Mouse (Mus musculus) hematopoietic stem cell, adult 5-6 weeks (primary cell): ENCODE data around the gene St8sia2. TPM values are rescaled to one million over a fixed set of nuclear protein-coding genes. Genes with fewer than 3 reads are reported as not detected.

Source experiments
- ATAC-seq, 2 experiments: fragments of 125-278 bp in 1 of 2; replicated peaks in 1 of 2; 2 replicates each; pipeline ENCODE4 v1.8.0; 2016 to 2017; ENCODE audit warnings: inconsistent platforms in 2 of 2, mild to moderate bottlenecking in 2 of 2, moderate number of reproducible peaks in 2 of 2, low read depth in 1 of 2, moderate TSS enrichment in 1 of 2; ENCODE audit not compliant: low FRiP score in 2 of 2, poor library complexity in 2 of 2, severe bottlenecking in 2 of 2, insufficient read depth in 1 of 2, low TSS enrichment in 1 of 2
- total RNA-seq: library from RNA; stranded (forward); fragments of 172-1452, 232-1000 nt; gene quantifications from 2 replicates; pipeline ENCODE4 v1.2.3, GENCODE M21; 2017

The St8sia2 gene
- total RNA-seq, 1 experiment from 2014 or later: 1.9 TPM

DNA sequence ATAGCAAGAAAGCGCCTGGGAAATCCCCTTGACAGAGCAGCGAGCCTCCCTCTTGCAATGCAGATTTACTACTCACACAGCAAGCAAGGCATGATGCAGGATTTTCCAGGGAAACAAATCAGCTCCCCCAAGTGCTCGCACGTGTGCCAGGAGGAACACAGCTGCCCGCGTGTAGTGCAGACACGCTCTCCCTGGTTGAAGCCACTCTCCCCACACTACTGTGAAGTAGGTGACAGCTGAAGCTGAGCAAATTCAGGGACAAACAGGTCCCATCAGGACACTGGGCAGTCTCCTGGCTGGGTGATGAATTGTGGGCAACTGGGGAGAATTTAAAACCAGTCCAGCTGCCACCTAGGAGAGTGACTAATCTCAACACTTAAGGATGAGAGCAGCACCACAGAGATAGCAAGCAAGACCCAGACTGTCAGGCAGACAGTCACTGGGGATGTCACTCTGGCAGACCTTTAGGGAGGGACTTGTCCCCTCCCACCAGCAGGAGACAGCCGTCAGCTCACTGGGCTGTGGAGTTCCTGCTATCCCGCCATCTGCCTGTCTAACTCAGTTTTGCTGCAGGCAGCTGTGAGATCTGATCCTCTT is 6.6 kb downstream of the St8sia2 start:
- no peak for ATAC-seq

DNA sequence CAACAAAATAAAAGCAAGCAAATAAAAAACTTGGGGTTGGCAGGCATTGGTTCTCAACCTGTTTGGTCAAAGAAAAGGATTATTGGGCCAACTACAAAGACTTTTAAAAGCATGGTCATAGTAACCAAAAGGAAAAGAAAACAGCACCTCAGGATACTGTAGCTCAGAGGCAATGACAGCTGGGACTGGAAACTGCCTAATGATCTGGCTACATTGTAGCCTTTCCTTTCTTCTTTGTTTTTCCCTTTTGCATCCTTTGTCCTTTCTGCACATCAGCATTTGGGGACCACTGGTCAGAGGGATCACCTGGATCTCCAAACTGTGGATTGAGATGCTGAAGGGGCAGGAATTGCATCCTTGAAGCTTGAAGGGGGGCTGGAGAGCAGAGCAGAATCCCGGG is 7.1 kb downstream of the St8sia2 start:
- no peak for ATAC-seq

DNA sequence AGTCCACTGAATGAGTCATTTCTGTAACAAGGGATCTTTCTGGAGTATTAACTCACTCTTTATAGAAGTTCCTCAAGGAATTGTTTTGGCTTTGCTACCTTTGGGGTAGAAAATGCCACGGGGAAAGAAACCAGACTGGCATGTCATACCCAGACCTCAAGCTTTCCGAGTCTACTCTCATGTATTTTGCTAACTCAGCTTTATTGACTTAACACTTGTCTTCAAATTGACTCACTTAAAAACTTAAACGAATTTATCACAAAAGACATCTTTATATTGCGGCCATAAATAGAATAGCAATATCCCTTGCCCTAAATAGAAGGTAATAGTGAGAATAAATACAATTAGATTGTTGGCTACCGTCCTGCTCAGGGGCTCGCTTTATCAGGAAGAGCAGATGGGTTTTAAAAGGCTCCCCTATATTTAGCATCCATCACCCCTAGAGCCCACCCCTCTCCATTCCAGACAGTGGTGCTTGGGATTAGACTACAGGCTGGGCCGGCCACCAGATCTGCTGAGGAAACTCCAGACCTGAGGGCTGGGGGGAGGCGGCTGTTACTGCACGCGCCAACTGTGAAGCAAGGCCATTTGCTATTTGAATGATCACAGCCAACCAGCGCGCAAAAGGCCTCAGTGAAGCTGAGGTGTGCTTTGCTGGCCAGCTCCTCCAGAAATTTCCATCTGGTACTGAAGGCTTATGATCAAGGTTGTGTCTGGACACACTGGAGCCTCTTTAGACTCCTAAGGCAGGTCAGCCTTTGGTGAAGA is 12.6 kb downstream of the St8sia2 start:
- ATAC-seq: no peak

GRCm38 (mm10) chr7:73989366-73989765 is 24.1 kb downstream of the St8sia2 start:
- no peak for ATAC-seq

GRCm38 (mm10) chr7:73972157-73972556 is 41.3 kb downstream of the St8sia2 start:
- ATAC-seq: peak; percentile 95 to 98

DNA sequence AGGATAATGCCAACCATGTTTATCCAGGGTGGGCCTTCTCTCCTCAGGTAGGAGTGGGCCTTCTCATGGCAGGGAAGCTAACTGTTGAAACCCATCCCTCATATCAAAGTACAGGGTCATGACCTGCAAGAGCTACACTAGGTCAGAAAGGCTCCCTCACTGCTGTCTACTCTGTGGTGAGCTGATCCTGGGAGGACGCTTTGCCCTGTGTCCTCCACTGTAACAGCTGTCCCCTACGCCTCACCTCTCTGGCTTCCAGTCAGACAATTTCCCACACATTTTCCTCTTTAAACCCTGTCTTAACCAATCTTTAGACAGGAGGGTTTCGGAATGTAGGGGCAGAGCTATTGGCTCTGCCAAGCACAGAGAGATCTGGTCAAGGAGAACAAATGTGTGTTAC is 48.3 kb downstream of the St8sia2 start:
- ATAC-seq: no peak

DNA sequence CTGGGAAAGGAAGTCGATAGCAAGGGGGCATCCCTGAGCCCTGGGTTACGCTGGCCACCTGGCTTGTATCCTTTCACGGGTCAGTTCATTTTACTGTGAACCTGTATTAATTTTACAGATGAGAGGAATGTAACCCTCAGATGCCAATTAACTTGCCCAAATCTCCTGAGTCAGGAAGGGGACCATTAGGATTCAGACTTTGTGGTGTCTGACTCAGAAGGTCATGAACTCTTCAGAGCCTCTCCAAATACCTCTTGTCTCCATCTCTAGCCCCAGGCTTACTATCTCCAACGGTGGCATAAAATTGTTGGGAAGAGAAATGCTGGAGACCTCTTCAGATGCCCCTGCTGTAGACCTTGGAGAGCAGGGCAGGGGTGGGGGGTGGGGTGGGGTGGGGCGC is 51.1 kb downstream of the St8sia2 start:
- no peak for ATAC-seq

- no peak for ATAC-seq
These were observed 59.0 kb downstream of the St8sia2 start for GRCm38 (mm10) chr7:73954441-73954840.

DNA sequence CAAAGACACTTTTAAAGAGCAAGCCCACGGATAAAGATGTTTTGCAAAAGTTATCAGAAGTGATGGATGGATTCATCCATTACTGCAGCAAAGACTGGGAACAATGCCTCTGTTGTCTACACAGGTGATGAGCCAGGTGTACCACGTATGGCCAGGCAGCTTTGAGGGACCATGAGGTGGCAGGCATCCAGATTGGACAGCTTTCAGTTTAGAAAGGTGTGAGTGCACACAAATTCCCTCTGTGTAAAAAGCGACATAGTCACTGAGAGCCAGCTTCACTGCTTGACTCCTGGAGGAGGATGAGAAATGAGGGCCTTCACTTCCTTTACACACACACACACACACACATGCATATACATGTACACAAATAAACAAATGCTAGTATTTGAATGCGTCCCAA is 60.4 kb downstream of the St8sia2 start:
- no peak for ATAC-seq

DNA sequence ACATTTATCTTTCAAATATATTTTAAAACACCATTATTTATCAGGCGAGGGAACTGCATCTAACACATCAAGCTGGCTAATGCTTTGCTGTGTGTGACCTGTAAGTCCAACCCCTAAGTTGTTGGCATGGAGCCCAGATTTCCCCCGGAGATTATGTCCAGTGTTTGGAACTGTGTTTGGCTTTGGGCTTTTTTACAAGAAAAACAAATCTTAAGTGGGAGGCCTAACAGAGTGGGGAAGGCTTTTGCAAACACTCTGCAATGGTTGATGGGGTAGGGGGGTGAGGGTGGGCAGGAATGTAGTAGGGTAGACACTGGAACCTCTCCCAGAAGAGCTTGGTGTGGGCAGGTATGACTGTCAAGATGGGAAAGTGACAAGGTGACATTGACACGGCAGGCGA is 71.8 kb downstream of the St8sia2 start:
- no peak for ATAC-seq

DNA sequence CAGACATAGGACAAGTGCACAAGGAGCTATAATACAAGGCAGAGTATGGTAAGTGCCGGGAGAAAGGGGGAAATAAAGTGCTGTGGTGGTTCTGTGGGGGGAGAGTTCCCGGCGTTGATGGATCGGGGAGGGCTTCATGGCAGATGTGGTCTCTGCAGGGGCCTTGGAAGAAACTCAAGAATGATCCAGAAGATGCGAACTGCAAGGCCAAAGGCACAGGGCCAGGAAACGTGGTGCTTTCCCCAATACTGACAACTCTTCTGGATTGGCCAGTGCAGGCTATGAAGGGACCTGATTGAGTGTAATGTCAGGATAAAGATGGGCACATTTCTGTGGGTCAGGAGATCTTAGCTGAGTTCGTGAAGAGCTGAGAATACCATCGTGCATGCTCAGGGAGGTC is 74.3 kb downstream of the St8sia2 start:
- no peak for ATAC-seq

GRCm38 (mm10) chr7:73938046-73938810 is 75.3 kb downstream of the St8sia2 start:
- ATAC-seq: no peak

GRCm38 (mm10) chr7:73936119-73936518 is 77.4 kb downstream of the St8sia2 start:
- no peak for ATAC-seq

DNA sequence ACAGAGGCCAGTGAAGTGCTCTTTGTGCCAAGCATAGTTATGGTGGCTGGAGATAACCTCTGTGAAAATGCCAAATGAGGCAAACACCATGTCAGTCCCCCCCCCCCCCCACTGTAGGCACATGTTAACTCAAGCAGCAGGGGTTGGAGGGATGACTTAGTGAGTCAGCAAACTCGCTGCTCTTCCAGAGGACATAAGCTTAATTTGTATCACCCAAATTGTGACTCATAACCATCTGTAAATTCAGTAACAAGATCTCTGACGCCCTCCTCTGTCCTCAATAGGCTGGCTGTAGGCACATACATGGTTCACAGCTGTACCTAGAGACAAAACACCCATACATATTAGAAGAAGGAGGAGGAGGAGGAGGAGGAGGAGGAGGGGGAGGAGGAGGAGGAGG is 77.8 kb downstream of the St8sia2 start:
- ATAC-seq: no peak

DNA sequence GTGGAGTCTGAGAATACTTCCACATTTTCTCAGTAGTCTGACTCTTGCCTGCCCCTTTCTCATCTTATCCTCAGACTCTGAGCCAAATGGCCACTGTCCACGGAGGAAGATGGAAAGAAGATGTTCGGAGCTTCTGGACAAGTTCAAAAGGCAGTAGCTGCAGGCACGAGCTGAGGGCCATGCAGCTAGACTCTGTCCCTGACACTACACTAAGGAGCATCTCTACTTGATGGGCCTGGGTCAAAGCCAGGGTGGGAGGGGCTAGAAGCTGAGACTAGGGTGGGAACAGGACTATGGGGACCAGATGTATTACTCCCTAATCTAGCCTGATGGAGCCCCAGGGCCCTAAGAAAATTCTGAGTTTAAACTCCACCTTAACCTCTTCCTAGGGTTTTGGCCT is 80.5 kb downstream of the St8sia2 start:
- no peak for ATAC-seq

DNA sequence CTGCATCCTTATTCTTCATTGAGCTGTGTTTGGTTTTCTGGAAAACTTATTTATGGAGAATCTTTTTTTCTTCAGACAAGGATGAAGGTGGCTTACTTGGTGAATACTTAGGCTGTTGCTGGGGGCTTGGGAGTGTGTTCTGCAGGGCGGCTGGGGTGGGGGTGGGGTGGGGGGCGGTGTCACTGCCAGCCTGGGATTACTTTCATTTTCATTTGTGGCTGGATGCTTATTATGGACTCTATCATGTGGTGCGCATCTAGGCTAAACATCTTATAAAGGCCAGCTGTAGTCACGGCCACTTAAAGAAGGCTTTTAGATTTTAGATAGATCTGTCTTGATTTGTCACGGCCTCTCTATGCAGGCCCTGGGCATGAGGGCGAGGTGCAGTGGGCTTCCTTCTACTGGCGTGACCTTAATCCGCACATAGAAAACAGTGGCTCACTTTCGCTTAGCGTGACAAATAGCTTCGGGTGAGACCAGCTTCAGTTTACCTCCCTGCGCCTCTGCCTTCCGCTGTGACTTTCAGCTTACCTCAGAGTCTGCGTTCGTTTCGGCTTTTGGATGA is 92.5 kb downstream of the St8sia2 start:
- ATAC-seq: no peak

- no peak for ATAC-seq
These were observed 95.7 kb downstream of the St8sia2 start for GRCm38 (mm10) chr7:73917633-73918311.

DNA sequence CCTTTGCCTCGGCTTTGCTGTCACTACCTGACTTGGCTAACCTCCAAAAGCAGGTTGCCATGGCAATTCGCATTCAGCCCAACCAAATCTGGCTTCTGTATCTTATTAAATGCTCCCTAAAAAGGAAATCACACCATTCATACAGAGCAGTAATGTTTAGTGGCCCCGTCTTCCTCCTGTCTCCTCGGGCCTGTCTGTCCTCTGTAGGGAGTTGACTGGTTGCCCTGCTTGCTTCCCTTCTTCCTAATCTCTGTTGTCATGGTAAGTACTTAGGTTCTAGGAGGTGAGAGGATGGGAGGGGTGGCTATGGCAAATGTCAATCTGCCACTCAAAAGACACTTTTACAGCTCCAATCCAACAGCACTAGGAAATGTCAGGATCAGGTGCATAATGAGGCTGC is 101.6 kb downstream of the St8sia2 start:
- no peak for ATAC-seq
